Mouse (Mus musculus) kidney, adult 2 months (tissue): Measurements from ENCODE around the gene Tcte3.

Experiments
- CTCF ChIP-seq: fragments of 200-500 bp; conservative IDR thresholded peaks from 2 replicates; pipeline ENCODE4 v1.5.1; 2011; ENCODE audit warnings: low read depth, mild to moderate bottlenecking, control low read depth, low read length, moderate library complexity, mixed read lengths; ENCODE audit not compliant: insufficient read depth, insufficient read length
- POLR2A ChIP-seq: fragments of 200-500 bp; IDR thresholded peaks from one replicate; pipeline ENCODE4 v1.6.1; 2011; ENCODE audit warnings: low read depth, low read length, control low read depth

GRCm38 (mm10) chr17:15075033-15075432, 33.7 kb upstream of the Tcte3 start:
- TF ChIP-seq POLR2A: no peak
- no peak for TF ChIP-seq CTCF
